Mouse (Mus musculus): ENCODE data around the gene Atp5f1.
A peak's percentile ranks its signal among the peaks of the same experiment; 100 is the strongest.

Atp5f1 gene

GRCm38 (mm10) chr3:105900716-105901115, 59.2 kb downstream of the Atp5f1 start:
- DNase-seq (ENCODE audit: low read depth, low spot score) = peak; percentile 82

DNA sequence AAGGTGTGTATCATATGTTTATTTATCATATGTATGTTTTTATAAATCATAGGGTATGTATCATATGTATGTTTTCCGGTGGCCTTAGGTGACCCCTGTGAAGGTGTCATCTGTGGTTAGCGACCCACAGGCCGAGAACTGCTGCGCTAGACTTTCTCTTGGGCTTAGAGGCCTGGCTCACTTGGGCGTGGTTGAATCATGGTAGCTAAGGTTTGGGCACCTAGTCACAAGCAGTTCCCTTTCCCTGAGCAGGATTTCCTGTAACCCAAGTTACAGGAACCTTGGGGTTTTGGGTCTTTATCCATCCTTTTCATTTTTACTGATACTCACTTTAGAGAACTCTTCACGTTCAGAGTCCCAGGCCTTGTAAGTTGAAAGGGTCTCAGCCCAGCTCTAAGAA, 59.6 kb downstream of the Atp5f1 start:
- DNase-seq (ENCODE audit: low read depth, low spot score) = no peak

- peak; percentile 89 for DNase-seq (ENCODE audit: low read depth, low spot score)
Observed at GRCm38 (mm10) chr3:105899394-105900147, 60.3 kb downstream of the Atp5f1 start.

GRCm38 (mm10) chr3:105898861-105899260, 61.0 kb downstream of the Atp5f1 start:
- no peak for DNase-seq (ENCODE audit: low read depth, low spot score)

DNA sequence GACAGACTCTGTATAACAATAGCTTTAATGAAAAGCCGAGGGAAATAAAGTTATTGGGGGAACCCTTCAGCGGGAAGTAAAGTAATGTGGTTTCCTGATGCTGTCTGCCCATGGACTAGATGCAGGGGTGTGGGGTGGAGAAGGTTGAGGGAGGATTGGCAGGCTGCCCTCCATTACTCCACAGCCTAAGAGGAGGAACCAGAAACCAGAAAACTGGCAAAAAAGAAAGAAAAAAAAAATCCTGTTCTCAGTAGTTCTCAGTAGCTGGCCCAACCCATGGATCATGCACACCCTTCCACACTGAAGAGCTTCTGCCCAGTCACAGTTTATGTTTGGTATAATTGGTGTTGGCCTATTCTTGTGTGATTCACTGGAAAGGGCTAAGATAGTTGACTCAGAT, 61.6 kb downstream of the Atp5f1 start:
- no peak for DNase-seq (ENCODE audit: low read depth, low spot score)

DNA sequence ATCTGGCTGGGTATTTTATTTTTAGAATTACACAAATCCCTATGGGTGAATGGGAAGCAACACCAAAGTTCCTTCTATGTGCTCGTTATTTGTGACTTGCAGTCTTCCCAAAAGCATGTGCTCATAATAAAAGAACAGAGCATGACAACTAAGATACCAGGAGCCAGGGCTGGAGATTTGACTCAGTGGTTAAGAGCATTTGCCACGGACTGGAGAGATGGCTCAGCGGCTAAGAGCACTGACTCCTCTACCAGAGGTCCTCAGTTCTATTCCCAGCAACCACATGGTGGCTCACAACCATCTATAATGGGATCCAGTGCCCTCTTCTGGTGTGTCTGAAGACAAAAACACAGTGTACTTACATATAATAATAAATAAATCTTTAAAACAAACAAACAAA, 63.1 kb downstream of the Atp5f1 start:
- DNase-seq (ENCODE audit: low read depth, low spot score) = no peak

- peak; percentile 92 for DNase-seq (ENCODE audit: low read depth, low spot score)
Observed at GRCm38 (mm10) chr3:105894601-105895592, 65.0 kb downstream of the Atp5f1 start.

GRCm38 (mm10) chr3:105893941-105894391, 65.9 kb downstream of the Atp5f1 start:
- DNase-seq (ENCODE audit: low read depth, low spot score) = no peak

Measured in A20 (cell line).